Mouse (Mus musculus) mouse trophoblast stem cell (cell line): ENCODE measurements around the gene Mia2.
"Not testable (repeated sequence)": the region's sequence is repeated elsewhere in the genome, so short reads cannot be mapped to it uniquely, and the experiment has no call there.

Experiments
- in situ Hi-C, 2 experiments: fragments of 300-500 bp; cut with MseI, MboI; formaldehyde crosslinking; loops; 2 replicates in 1 of 2; 3 replicates in 1 of 2; pipeline ENCODE4 v1.15.1; 2025

The Mia2 gene

DNA sequence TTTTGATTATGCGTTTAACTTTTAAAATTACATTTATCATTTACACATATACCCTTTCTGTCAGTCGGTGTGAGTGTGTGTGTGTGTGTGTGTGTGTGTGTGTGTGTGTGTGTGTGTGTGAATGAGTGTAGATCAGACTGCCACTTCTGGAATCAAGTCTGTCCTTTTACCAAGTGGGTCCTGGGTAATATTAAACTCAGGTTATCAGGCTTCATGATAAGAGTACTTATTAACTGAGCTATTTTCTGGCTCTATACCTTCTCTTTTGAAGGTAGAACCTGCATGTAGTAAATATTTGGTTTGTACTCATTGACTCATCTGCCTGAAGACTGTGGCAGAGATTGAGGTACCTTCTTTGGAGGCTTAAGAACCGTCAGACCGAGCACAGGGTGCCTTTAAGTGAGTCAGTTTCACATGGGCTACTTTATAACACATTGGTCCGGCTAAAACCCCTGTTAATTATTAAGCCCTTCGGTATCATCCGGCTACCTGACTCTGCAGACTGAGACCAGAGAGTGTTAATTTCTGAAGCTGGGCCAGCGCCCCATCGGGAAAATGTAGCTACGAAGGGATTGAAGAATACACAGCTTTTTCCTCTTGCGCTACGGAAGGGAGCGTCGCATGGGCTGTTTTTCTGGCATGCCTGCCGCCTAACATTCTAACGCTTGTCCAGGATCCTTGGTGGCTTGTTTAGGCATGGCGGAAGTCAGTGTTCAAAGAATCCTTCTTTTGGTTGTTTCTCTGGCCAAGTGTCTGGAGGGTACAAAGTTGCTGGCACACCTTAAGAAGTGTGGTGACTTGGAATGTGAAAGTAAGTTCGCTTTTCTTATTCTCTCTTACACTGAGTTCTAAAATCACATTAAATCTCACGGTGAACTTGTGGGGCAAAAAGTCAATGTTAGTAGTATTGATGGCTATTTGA lies at the start of gene Mia2:
Mia2 (plus strand) TSS at position 696 of the 922 bp plus-strand sequence.
- in situ Hi-C loops, result no loop called here

DNA sequence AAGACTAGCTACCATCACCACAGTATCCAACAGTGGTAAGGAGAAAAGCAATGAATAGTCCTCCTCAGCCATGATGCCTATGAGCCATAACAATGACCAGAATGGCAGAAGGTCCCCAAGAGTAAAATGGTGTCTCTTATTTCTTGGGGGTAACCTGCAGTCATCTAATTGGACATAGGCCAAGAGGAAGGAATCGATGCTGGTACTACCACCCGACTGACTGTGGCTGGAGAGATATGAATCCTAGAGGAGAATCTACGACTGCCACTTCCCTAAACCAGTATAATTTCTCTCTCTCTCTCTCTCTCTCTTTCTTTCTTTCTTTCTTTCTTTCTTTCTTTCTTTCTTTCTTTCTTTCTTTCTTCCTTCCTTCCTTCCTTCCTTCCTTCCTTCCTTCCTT lies 43.1 kb upstream of the Mia2 start:
- in situ Hi-C loops, result no loop called here

DNA sequence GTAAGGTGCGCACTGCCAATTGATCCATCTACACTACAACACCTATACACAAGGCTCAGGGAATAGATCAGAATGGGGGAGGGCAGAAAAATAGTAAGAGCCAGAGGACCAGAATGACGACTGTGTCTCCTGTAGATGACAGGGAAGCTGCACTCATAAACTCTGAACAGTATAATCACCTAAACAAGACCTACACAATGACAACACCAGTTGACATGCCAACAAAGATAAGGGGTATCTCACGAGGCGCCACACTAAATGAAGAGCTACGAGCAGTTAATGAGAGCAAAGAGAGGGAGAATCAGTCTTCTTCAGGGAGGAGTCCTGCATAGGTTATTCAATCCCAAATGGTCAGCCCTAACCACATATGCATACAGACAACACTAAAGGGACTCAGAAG lies 42.4 kb upstream of the Mia2 start:
- in situ Hi-C loops, result no loop called here

DNA sequence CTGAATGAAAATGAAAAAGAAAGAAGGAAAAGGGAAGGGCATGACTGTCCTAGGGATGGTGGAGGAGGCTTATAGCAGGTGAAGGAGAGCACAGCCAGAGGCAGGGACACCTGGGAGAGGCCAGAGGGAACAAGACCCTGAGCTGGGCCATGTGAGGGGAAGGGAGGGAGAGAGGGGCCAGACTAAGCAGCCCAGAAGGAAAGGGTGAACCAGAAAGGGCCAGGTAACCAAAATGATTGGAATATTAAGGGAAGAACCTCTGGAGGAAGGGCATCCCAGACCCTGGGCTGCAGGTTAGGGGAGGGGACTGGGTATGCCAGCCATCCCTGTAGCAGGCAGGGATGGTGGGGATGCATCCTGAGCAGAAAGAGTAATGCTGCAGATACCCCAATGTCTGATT lies 41.6 kb upstream of the Mia2 start:
- in situ Hi-C loops, result no loop called here

DNA sequence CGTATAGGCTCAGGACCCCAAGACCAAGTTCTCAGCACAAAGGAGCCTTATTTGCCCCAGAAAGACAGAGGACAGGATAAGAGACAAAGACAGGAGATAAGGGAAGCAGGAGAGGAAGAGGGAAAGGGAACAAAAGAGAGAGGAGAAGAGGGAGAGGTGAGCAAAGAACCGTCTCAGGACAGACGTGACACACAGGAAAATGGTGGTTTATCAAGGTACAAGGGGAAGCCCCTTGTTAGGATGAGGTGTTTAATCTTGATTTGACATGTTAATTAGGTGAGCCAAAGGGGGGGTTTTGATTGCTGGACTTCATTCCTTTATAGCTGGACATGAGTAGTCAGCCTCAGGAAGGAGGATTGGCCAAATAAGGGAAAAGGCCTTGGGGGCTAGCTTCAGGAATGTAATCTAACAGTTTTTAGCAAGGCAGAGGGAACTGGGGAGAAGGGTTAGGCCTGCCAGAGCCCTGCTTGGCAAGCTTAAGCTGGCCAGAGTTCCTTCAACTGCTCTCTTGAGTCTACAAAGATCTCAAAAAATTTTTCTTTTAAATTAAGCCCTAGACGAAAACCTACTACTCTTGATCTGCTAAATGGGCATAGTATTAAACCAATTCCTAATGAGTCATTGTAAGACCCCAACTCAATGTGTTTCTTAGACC lies 40.3 kb upstream of the Mia2 start:
- in situ Hi-C loops, result no loop called here

DNA sequence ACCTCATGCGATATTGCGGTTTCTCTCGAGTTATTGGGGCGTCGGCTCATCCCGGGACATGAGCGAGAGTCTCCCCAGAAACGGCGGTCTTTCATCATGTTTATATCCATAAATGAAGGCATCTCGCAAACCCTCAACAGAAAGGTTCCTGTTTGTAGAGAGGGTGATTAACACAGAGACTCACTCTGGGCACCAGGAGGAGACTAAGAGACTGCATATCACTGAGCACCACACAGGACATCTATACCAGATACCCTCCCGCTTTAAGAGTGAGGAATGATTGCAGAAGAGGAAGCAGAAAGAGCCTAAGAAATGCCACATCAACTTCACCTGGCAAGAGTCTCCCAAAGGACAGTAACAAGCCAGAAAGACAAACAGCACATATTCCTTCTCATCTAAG lies 39.4 kb upstream of the Mia2 start:
- in situ Hi-C loops, result no loop called here

DNA sequence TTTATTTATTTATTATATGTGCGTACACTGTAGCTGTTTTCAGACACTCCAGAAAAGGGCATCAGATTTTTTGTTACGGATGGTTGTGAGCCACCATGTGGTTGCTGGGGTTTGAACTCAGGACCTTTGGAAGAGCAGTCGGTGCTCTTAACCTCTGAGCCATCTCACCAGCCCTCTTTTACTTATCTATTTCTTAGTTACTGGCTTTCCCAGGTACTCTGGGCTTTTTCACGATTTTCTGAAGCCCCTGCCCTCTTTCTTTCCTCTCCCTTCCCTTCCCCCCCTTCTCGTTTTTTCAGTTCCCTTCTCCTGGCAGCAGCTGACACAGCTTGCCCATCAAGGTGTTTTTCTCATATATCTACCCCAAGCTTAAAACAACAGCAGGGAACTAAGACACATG lies 37.4 kb upstream of the Mia2 start:
- in situ Hi-C loops, result not testable (repeated sequence)

DNA sequence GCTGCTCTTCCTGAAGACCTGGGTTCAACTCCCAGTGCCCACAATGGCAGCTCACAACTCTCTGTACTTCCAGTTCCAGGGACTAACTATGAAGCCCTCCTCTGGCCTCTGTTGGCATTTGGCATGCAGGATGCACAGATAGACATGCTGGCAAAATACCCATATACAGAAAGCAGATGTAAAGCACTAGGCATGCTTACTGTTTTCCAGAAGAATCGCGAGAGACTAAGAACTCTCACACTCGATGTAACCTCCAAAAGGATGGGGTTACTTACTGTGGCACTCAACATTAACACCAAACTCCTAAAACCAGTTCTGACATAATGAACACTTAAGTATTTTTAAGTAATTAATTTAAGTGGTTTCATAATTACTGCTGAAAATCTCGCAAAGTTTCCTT lies 35.3 kb upstream of the Mia2 start:
- in situ Hi-C loops, result no loop called here

DNA sequence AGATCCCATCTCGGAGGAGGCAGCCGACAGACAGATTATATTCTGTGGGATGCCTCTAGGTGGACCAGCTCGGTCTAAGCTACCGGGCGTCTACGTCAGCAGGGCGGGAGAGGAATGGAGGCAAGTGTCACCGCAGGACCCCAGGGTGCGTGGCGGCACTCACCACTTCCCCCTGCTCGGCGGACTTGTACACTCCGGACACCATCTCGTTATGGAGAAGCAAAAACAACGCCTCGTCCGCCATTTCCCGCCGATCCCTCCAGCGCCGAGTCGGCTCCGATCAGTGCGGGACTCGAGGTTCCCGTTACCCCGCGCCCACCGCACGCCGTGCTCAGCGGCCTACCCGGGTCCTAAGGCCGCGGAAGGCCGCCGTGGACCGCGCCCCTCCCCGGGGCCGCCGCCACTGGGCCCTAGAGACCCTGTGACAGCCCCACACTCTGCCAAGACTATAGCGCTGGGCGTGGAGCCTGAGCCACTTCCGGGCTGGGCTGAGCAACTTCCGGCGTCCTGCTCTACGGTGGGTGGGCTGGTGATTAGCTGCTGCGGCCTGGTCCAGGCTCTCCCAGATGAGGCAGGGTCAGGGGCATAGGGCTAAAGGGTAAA lies 34.5 kb upstream of the Mia2 start, which contains the start of gene Trappc6b:
Trappc6b (minus strand) TSS at position 480 of the 603 bp plus-strand sequence.
- in situ Hi-C loops, result no loop called here

DNA sequence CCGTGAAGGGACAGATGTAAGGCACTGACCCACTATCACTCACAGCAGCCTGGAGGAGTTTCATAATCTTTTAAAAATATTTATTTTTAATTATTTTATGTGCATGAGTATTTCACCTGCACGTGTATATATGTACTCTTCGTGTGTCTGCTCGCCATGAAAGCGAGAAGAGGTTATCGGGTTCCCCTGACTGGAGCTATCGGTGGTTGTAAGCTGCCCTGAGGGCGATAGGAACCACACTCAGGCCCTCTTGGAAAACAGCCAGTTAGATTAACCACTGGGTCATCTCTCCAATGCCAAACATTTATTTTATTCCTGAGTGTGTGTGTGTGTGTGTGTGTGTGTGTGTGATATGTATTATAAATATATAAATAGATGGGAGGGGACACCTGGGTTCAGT lies 30.8 kb upstream of the Mia2 start:
- in situ Hi-C loops, result no loop called here

DNA sequence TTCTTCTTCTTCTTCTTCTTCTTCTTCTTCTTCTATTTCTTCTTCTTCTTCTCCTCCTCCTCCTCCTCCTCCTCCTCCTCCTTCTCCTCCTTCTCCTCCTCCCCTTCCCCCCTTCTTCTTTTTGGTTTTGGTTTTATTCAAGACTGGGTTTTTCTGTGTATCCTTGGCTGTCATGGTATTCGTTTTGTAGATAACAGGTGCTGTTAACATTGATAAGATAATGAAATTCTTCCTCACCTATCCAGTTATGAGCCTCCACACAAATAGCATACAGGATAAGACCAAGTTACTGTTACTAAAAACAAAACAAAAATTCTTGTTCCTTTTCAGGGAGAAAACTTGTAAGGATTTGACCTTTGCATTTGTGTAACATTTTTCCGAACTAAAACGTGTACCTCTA lies 29.8 kb upstream of the Mia2 start:
- in situ Hi-C loops, result no loop called here

DNA sequence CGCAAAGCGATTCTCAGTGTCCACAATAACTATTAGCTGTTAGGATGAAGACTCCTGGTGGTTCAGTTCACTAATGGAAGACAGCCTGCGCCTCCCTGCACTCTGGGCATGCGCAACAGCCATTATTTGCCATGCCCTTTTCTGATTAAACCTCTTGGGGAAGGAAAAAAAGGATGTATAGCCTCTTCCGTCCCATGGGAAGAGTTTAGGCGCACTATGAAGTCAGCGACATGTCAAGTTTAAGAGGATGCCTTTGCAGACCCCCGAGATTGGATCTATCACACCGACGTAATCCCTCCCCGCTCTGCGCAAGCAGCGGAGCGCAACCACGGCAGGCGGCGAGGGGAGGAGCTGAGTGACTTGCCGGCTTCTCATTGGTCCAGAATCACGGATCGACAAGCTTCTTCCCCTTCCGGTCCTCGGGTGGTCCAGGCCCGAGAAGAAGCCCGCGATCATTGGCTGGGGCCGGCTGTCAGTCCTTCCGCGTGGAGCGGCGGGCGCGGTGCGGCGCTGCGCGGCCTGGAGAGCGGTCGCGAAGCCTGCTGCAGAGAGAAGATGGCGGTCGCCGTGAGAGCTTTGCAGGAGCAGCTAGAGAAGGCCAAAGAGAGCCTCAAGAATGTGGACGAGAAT lies 29.0 kb upstream of the Mia2 start, which contains the start of gene Pnn:
Pnn (plus strand) TSS at position 437 of the 630 bp plus-strand sequence.
- in situ Hi-C loops, result no loop called here

DNA sequence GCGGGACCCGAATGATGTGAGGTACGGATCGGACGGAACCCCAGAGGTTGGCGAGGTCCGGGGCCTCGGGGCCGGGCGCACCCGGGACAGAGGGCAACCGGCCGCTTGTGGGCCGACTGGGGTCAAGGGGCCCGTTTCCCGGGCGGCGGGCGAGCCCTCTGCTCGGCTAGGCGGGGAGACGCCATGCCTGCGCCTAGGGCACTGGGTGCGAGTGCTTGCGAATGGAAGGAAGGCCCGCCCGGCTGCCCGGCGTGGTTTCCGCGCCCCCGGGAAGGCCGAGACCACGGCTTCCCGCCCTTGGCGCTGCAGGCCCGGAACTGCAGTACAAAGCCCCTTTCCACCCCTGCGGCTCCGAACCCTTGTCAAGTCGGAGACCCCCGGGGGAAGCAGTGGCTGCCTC lies 28.5 kb upstream of the Mia2 start:
- in situ Hi-C loops, result no loop called here

DNA sequence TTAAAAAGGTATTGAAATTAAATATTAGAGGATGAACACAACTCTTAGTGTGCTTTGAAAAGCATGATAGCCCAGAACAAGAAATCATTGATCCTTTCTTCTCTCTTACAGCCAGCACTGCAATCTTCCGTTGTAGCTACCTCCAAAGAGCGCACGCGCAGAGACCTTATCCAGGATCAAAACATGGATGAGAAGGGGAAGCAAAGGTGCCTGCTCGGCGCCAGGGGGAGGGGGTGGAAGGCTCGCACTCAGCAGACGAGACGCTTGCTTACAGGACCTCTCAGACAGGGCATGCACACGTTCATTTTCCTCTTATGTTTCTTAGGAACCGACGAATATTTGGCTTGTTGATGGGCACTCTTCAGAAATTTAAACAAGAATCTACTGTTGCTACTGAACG lies 26.8 kb upstream of the Mia2 start:
- in situ Hi-C loops, result no loop called here

DNA sequence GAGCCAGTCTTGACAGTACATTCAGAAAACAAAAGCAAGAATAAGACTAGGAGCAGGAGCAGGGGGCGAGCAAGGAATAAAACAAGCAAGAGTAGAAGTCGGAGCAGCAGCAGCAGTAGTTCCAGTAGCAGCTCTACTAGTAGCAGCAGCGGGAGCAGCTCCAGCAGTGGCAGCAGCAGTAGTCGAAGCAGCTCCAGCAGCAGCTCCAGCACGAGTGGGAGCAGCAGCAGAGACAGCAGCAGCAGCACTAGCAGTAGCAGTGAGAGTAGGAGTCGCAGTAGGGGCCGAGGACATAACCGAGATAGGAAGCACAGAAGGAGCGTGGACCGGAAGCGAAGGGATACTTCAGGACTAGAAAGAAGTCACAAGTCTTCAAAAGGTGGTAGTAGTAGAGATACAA lies 23.3 kb upstream of the Mia2 start:
- in situ Hi-C loops, result no loop called here

DNA sequence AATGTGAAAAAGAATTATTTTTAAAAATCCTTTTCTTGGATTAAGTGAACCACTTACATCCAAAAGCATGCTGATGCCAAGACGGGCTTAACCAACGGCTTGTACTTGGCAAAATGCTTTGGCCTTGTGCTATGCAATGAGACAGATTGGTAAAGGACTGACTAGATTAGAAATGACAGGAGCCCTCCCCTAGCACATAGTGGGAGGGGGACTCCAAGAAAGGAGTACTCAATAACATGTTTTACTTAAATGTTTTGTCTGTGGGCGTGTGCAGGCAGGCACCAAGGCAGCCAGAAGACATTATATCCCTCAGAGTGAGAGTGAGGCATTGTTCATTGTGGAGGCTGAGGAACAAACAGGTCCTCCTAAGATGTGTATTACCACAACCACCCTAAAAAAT lies 21.5 kb upstream of the Mia2 start:
- in situ Hi-C loops, result no loop called here

DNA sequence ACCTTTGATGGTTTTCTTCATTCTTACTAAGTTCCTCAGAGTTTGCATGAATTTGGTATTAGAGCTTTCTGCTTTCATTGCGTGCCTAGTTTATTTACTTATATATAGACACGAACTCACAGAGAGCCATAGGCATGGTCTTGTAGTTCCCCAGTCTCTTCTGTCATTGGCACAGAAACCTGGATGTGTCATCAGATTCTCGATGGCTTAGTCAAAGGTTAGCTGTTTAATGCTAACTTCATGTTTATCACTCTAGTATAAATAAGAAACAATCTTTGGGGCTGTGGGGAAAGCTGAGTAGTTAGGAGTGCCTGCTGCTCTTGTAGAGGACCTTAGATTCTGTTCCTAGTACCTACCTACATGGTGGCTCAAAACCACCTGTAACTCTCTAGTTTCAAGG lies 18.6 kb upstream of the Mia2 start:
- in situ Hi-C loops, result no loop called here

DNA sequence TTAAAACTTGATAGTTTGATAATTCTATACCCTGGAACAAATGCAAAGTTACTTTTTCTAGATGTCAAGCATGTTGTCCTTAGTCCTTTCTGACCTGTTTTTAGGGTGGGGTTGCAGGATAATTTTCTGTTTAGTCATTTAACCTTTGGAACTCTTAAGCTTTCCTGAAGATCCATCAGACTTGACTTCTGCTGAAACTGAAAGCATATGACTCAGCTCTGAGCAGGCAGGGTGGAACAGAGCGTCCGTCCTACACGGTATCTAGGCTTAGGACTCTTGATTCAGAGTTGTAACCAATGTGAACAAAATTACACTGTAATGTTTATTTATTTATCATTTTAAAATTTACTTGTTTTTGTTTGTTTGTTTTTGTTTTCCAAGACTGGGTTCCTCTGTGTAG lies 17.7 kb upstream of the Mia2 start:
- in situ Hi-C loops, result no loop called here

DNA sequence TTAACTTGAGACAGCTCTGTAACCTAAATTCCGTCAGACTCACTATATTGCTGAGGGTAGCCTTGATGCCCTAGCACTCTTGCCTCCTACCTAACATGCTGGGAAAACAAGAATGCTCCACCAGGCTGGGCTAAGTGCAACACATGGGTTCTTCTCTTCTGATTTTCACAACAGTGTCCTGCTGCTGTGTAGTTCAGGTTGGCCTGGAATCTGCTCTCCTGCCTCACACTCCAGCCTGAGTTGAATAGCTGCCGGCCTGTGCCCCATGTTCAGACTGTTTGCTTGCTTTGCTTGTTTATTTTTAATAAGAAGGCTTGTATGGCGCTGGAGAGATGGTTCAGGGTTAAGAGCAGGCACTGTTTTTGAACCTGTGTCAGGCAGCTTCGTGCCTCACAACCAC lies 15.1 kb upstream of the Mia2 start:
- in situ Hi-C loops, result no loop called here

DNA sequence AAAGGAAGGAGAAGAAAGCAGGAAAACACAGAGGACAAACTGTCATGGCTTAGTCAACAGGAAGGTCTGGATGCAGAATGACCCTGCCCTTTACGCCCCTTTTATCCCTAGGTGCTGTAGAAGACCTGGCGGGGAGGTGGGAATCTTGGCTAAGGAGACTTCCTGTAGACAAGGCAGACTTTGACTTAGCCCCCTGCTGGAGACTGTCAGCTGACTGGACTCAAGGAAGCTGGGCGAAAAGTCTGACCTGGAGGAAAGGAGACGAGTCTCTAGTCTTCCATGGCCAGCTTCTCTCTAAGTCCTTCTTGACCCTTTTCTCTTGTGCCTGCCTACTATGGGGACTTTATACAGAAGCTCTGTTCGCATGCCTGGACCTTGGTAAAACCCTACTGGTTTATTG lies 11.2 kb upstream of the Mia2 start:
- in situ Hi-C loops, result no loop called here

DNA sequence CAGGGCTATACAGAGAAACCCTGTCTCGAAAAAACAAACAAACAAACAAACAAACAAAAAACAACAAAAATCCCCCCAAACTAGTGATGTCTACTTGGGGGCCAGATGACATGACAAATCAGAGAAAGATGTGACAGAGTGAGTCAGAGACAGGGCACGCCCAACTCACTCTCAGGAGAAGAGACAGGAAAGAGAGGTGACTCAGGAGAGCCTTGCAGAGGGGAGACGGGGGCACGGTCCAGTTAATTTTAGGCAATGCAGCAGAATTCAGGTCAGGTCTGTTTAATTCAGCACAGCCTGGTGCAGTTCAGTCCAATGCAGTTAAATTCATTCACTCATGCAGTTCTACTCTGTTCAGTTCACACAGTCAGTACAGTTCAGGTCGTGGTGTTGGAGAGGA lies 9.4 kb upstream of the Mia2 start:
- in situ Hi-C loops, result no loop called here

DNA sequence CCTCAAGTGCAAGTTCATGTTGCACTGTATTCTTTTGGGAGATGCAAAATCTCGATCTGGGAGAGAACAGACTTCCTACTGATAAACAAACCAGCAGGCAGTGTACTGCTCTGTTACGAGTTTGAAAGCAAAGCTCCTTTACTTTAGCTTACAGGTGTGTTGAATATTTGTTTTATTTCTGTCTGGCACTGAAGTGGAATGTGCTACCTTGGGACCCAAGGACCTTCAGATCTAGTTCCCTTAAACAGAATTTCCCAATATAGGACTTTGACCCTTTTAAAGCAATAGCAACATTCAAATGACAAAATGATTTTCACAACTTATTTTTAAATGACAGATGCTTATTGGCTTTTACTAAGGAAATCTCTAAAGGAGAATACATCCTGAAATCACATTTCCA lies 2.1 kb upstream of the Mia2 start:
- in situ Hi-C loops, result no loop called here
